Mouse (Mus musculus): ENCODE data around the gene Soat2. TPM values are rescaled to one million over a fixed set of nuclear protein-coding genes. Genes with fewer than 3 reads are reported as not detected.

Gene Soat2
- total and polyA plus RNA-seq, 3 experiments, result 0.35 to 0.92 (median 0.49) TPM

DNA sequence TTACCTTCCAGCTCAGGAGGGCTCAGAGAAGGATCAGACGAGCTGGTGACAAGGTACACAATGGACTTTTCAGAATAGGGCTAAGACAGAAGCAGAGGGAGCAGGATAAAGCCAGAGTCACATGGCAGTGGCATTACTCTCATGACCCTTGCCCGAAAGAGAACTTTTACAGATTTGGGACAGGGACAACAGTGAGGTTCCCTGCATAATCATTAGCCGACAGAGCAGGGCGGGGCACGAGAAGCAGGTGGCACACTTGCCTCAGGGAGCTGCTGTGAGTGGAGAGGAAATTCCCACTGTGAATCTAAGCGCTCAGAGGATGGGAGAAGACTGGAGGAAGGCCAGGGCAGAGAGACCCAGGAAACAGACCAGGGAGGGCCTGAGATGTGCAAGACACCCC, 38.6 kb downstream of the Soat2 start:
- DNase-seq, result no peak

DNA sequence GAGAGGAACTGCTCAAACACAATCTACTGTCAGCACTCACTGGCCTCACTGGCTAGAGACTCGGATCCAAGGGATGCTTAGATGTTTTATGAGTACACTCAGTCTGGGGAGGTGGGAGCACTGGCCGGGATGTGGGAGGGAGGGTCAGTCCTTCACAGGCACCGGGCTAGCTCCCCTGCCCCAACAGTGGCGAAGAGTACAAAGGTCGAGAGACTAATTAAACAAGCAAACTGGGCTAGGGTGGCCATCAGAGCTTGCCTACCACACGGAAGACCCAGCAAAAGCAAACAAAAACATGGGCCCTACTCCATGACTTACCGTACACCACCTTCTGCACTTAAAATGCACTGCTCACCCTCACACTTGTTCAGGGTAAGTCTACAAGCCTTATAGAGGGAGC, 41.4 kb downstream of the Soat2 start:
- no peak for DNase-seq

GRCm38 (mm10) chr15:102192271-102192812, 42.0 kb downstream of the Soat2 start:
- no peak for DNase-seq

GRCm38 (mm10) chr15:102192820-102193386, 42.6 kb downstream of the Soat2 start:
- DNase-seq, result no peak

DNA sequence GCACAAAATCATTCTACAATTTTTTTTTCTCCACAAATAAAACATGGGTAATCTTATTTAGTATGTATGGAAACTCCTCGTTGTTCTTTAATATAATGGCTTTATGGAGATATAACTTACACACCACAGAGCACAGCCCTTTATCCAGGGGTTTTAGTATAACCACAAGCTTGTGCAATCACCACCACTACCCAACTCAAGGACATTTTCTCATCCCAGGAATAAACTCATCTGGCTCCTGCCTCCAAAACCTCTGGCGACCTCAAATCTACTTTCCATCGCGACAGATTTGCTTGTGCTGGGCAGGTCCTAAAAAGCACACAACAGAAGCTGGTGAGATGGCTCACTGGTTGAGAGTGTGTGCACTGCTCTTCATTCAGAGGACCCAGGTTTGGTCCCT, 43.3 kb downstream of the Soat2 start:
- DNase-seq, result no peak

DNA sequence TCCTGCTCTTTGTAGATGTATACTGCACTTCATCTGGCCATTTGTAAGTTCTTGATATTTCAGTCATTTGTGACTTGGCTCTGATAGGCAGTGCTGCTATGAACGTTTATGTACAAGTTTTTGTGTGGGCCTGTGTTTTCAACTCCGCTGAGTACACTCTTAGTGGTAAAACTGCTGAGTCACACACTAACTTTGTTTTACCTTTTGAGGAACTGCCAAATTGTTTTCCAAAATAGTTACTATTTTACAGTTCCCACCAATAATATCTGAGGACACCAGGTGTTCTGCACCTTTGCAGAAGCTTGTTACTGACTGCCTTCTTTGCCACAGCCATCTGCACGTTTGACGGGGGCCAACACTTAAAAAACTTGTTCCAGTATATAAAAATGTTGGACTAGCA, 44.1 kb downstream of the Soat2 start:
- DNase-seq, result no peak

DNA sequence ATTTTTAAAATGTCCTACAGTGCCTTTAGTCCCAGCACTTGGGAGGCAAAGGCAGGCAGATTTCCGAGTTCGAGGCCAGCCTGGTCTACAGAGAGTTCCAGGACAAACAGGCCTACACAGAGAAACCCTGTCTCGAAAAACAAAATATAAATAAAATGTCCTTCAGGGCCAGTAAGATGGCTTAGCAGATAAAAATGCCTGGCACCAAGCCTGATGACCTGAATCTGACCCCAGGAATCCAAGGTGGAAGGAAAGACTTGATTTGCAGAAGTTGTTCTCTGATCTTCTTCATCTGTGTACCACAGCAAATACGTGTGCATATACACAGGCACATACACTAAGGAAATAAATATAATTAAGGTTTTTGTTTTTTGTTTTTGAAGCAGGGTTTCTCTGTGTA, 45.0 kb downstream of the Soat2 start:
- no peak for DNase-seq

DNA sequence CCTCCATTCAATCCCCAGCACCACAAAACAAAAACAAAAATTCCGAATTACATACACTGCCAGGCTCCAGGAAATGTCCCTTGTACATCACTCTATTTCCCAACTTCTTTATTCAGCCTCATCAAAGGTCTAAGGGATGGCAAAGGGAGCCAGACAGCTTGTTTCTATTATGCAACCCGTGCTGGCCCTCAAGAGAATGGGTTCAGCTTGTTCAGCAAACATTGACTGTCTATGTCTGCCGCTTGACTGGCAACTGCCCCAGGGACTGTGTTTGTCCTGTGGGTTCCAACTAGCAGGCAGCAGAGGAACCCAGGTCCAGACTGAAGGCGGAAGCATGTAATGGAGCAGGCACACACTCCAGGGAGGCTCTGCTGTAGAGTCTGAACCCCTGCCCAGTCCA, 48.5 kb downstream of the Soat2 start:
- DNase-seq, result peak; percentile 53

GRCm38 (mm10) chr15:102202971-102203834, 52.9 kb downstream of the Soat2 start, which contains the start of gene Zfp740:
TSS of gene Zfp740 (plus strand) at chr15:102203249.
- DNase-seq, result peak; percentile 99

DNA sequence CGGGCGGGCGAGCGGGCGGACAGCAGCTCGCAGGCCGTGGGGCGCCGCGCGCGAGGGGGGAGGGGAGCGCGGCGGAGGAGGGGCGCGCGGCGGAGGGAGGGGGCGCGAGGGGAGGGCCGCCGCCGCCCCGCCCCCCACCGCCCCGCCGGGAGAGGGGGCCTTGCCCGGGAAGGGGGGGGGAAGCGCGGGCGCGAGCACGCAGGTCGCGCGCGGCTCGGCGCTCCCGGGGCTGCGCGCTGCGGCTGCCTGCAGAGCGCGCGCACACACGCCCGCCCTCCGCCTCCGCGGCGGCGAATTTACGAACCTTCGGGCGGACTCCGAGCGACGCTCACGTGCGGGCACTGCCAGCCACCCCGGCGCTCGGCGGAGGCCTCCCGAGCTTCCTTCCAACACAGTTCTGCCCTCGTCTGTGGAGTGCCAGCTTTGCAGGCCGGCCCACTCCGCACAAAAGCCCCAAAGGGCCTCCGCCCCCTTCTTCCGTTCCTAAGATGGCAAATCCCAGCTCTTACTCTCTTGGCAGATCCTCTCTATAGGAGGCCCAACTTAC, 53.6 kb downstream of the Soat2 start:
- DNase-seq, result peak; percentile 85

GRCm38 (mm10) chr15:102204674-102205505, 54.6 kb downstream of the Soat2 start, which contains the start of gene Csad:
TSS of gene Csad (minus strand) at chr15:102204724.
- DNase-seq, result peak; percentile 57

DNA sequence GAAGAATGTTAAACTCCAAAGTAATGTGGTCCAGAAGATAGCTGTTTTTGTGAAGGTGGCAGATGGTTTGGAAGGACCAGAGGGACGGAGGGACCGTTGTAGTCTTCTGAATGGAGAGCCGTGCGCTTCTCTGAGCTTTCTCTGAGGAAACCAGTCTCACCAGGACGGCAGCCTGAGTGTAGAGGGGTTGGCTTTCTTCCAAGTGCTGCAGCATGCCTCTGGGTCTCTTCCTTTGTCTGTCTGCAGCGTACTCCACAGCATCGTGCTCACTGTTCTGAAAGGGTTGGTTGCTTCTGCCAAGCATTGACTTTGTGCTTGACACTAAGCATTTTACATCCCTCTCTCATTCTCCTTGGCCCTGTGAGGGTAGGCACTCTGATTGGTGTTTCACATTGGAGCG, 55.5 kb downstream of the Soat2 start:
- DNase-seq, result no peak

- no peak for DNase-seq
Observed at GRCm38 (mm10) chr15:102207351-102207750, 57.0 kb downstream of the Soat2 start.

- DNase-seq, result no peak
Observed at GRCm38 (mm10) chr15:102208092-102208561, 57.8 kb downstream of the Soat2 start.

DNA sequence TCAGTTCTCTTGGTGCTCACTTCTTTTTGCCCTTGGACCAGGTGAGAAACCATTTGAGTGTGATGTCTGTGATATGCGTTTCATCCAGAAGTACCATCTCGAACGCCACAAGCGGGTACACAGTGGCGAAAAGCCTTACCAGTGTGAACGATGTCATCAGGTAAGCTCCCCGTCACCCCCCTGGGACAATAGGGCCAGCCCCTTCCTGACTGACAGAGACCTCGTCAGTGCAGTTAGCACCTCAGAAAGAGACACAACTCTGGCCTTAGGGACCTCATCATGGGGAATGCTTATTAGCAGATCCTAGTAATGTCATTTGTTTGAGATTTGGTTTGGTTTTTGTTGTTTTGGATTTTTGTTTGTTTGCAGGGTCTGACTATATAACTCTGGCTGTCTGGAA, 58.8 kb downstream of the Soat2 start:
- no peak for DNase-seq

- no peak for DNase-seq
Observed at GRCm38 (mm10) chr15:102210816-102211215, 60.5 kb downstream of the Soat2 start.

- no peak for DNase-seq
Observed at GRCm38 (mm10) chr15:102211895-102212294, 61.6 kb downstream of the Soat2 start.

Measured in adrenal gland, adult 2 months (tissue).